Mouse (Mus musculus) midbrain, postnatal 0 days (tissue): Measurements from ENCODE around the gene Csf1. TPM values are rescaled to one million over a fixed set of nuclear protein-coding genes. Genes with fewer than 3 reads are reported as not detected.

Experiments
- ATAC-seq: fragments of 200-750 bp; cut with Nextera tagmentation; 2 replicates; pipeline ENCODE4 v1.8.0; 2017; ENCODE audit warnings: moderate number of reproducible peaks, mild to moderate bottlenecking, moderate TSS enrichment, moderate library complexity; ENCODE audit not compliant: low FRiP score
- DNase-seq: peaks from one replicate; pipeline ENCODE4 v3.0.0-alpha.2; 2015; ENCODE audit warnings: low spot score
- H3K27ac ChIP-seq: fragments of 300-500 bp; sonication (generic); 2 replicates; pipeline ENCODE4 v1.5.1; 2014; ENCODE audit warnings: low read depth, mild to moderate bottlenecking, low read length, mixed read lengths
- H3K27me3 ChIP-seq: fragments of 300-500 bp; sonication (generic); 2 replicates; pipeline ENCODE4 v1.6.1; 2014; ENCODE audit warnings: low read length, control low read depth, mixed read lengths; ENCODE audit not compliant: insufficient read depth
- H3K36me3 ChIP-seq: fragments of 300-500 bp; sonication (generic); 2 replicates; pipeline ENCODE4 v1.6.1; 2014; ENCODE audit warnings: low read length, control low read depth, mixed read lengths; ENCODE audit not compliant: insufficient read depth
- H3K4me1 ChIP-seq: fragments of 300-500 bp; sonication (generic); 2 replicates; pipeline ENCODE4 v1.6.1; 2014; ENCODE audit warnings: mild to moderate bottlenecking, control low read depth, antibody characterized with exemption, low read length, mixed read lengths; ENCODE audit not compliant: insufficient read depth
- H3K4me2 ChIP-seq: fragments of 300-500 bp; sonication (generic); 2 replicates; pipeline ENCODE4 v1.6.1; 2014; ENCODE audit warnings: low read depth, mild to moderate bottlenecking, low read length, mixed read lengths; ENCODE audit not compliant: poor library complexity, severe bottlenecking
- H3K4me3 ChIP-seq: fragments of 300-500 bp; sonication (generic); 2 replicates; pipeline ENCODE4 v1.5.1; 2014; ENCODE audit warnings: low read depth, mild to moderate bottlenecking, low read length, moderate library complexity
- H3K9ac ChIP-seq: fragments of 300-500 bp; sonication (generic); replicated peaks from 2 replicates; pipeline ENCODE4 v1.6.1; 2014; ENCODE audit warnings: mild to moderate bottlenecking, low read length, moderate library complexity, mixed read lengths; ENCODE audit not compliant: poor library complexity, severe bottlenecking
- H3K9me3 ChIP-seq: fragments of 300-500 bp; sonication (generic); 2 replicates; pipeline ENCODE4 v1.6.1; 2016; ENCODE audit warnings: low read length, control low read depth
- CTCF ChIP-seq: IDR thresholded peaks from 2 replicates; pipeline ENCODE4 v1.5.1; 2016; ENCODE audit warnings: antibody characterized with exemption, mild to moderate bottlenecking
- WGBS: fragments of 180-500 bp; shearing (Covaris S2); extraction: QIAGEN DNeasy Blood & Tissue Kit; methylation state at CpG from one replicate; pipeline ENCODE4 v1.1.7; 2014; 5-methylcytosine and 5-hydroxymethylcytosine counted together
- polyA plus RNA-seq: library from polyadenylated mRNA; unstranded; fragments of >200 nt; fragmentation: Nextera tagmentation; extraction: Ambion mirVana; gene quantifications from 2 replicates; pipeline ENCODE4 v1.2.1, GENCODE M21; 2015
- total RNA-seq: library from RNA; depleted of rRNA; stranded (reverse); fragments of >200 nt; gene quantifications from 2 replicates; pipeline ENCODE4 v1.2.3, GENCODE M21; 2014

Gene Csf1
- total and polyA plus RNA-seq, 2 experiments from 2014 or later, result 8.1 to 12.3 TPM

GRCm38 (mm10) chr3:107792736-107793135 is 32.5 kb upstream of the Csf1 start:
- Histone ChIP-seq H3K27ac (no peak overlapping the region), H3K9ac (no peak overlapping the region), H3K4me2 (no peak overlapping the region), H3K4me1 (peaks cover 11% of the 10 kb centered on the region), H3K9me3 (no peaks in the 10 kb centered on the region), H3K27me3 (no peaks in the 10 kb centered on the region), H3K36me3 (no peaks in the 10 kb centered on the region), H3K4me3 (no peak overlapping the region)
- no peak for TF ChIP-seq CTCF
- ATAC-seq, result no peak
- 89% methylated on average over 5 of the region's 5 CpGs for WGBS
- DNase-seq, result no peak

DNA sequence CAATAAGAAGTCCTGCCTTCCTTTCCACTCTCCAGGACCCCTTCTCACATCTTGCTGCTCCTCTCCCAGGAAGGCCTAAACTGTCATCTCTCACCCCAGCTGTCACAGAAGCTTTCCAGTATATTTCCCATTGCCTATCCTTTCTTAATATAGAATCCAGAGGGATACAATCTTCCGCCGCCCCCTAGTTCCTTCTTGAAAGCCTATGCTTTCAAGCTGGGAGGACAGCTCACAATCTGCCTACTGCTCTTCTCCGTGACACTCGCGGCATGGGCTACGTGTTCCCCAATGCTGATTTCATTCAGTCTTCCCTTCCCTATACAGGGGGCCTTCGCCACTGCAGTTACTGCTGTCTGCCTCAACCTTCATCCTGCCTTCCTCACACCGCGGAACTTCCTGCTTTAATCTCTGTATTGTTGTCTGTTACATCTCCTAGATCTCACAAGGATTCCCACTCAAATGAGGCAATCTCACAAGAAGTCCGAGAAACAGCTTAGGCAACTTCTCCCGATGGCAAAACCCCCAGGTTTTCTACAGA is 30.6 kb upstream of the Csf1 start:
- no peak overlapping the region for H3K4me3 ChIP-seq
- ATAC-seq (no peak), DNase-seq (no peak)
- no peaks in the 10 kb centered on the region for H3K9me3 ChIP-seq
- no peak overlapping the region for H3K9ac ChIP-seq
- TF ChIP-seq CTCF, result no peak
- H3K27me3 ChIP-seq, result no peaks in the 10 kb centered on the region
- 81% methylated on average over 11 of the region's 11 CpGs for WGBS
- no peak overlapping the region for H3K4me2 ChIP-seq
- peaks cover 11% of the 10 kb centered on the region for H3K4me1 ChIP-seq
- H3K36me3 ChIP-seq, result no peaks in the 10 kb centered on the region
- H3K27ac ChIP-seq, result no peak overlapping the region

DNA sequence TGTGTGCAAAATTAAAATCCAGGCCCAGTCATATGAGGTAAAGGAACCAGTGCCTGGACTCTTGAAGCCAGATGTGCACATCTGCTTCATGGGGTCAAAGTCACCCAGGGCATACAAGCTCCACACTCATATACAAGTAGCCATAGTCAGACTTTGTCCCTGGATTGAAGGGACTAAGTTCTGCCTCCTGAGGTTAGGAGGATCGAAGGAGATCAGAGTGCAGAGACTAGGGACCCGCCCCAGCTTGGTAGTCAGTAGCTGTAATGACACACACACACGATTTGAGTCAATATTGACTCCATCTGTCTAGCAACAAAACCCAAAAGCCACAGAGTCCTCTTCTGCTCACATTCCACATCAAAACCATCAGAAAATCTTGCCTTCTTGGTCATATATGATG is 30.0 kb upstream of the Csf1 start:
- 94% methylated on average over 3 of the region's 3 CpGs for WGBS
- no peak for DNase-seq

GRCm38 (mm10) chr3:107788885-107789284 is 28.6 kb upstream of the Csf1 start:
- Histone ChIP-seq H3K4me2 (no peak overlapping the region), H3K36me3 (no peaks in the 10 kb centered on the region), H3K9ac (no peak overlapping the region), H3K27ac (no peak overlapping the region), H3K27me3 (no peaks in the 10 kb centered on the region), H3K4me1 (peaks cover 10% of the 10 kb centered on the region), H3K9me3 (no peaks in the 10 kb centered on the region), H3K4me3 (no peak overlapping the region)
- 52% methylated on average over 3 of the region's 3 CpGs for WGBS
- ATAC-seq (no peak), DNase-seq (no peak)
- TF ChIP-seq CTCF, result no peak

More for the DNA sequence above, 30.0 kb upstream of the Csf1 start:
- no peak for TF ChIP-seq CTCF
- H3K4me3 ChIP-seq, result no peak overlapping the region
- no peaks in the 10 kb centered on the region for H3K36me3 ChIP-seq
- H3K9me3 ChIP-seq, result no peaks in the 10 kb centered on the region
- no peak overlapping the region for H3K9ac ChIP-seq
- H3K4me2 ChIP-seq, result no peak overlapping the region
- H3K27me3 ChIP-seq, result no peaks in the 10 kb centered on the region
- no peak overlapping the region for H3K27ac ChIP-seq
- peaks cover 11% of the 10 kb centered on the region for H3K4me1 ChIP-seq
- no peak for ATAC-seq

- DNase-seq (no peak), ATAC-seq (no peak)
- no peak overlapping the region for H3K4me2 ChIP-seq
- no peaks in the 10 kb centered on the region for H3K9me3 ChIP-seq
- H3K27ac ChIP-seq, result no peak overlapping the region
- no peak for TF ChIP-seq CTCF
- WGBS, result 66% methylated on average over 15 of the region's 15 CpGs
- no peaks in the 10 kb centered on the region for H3K27me3 ChIP-seq
- H3K36me3 ChIP-seq, result no peaks in the 10 kb centered on the region
- no peak overlapping the region for H3K4me3 ChIP-seq
- H3K9ac ChIP-seq, result no peak overlapping the region
- no peaks in the 10 kb centered on the region for H3K4me1 ChIP-seq
Measured at GRCm38 (mm10) chr3:107787613-107788501, 27.6 kb upstream of the Csf1 start.

DNA sequence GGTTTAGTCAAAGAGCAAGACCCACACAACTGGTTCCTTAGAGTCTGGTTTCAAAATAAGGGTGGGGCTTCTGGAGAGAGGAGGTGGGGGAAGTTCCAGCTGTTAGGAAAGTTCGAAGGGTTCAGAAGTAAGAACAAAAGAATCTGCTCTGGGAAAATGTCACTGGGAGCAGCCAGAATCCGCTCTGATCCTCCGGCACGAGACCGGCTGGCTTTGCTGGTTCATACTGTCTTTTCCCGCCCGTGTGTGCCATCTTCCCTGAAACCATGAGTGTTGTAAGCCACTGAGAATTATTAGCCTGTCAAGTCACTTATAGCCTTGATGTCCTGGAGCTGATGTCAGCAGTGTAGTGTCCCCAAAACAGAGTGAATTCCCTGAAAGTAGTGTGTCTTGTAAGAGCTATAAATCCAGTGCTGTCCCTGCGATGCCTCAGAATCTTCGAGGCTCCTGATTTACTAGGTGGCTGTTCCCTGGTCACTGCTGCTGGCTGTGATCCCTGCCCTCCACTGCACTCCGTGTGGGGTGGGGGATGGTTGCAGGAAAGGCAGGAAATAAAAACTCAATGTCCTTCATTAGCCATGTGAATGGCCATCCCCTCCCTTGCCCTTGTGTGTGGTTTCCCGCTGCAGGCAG is 26.8 kb upstream of the Csf1 start:
- Histone ChIP-seq H3K4me1 (no peaks in the 10 kb centered on the region), H3K4me3 (no peak overlapping the region), H3K4me2 (no peak overlapping the region), H3K27ac (no peak overlapping the region), H3K9me3 (no peaks in the 10 kb centered on the region), H3K9ac (no peak overlapping the region), H3K36me3 (no peaks in the 10 kb centered on the region), H3K27me3 (no peaks in the 10 kb centered on the region)
- WGBS, result 29% methylated on average over 11 of the region's 11 CpGs
- DNase-seq, result no peak
- ATAC-seq, result no peak
- no peak for TF ChIP-seq CTCF
